Mouse (Mus musculus) cerebellum, adult 11 months (tissue): ENCODE results near the gene Zp1.

Source experiments
- DNase-seq: peaks from one replicate; pipeline ENCODE4 v3.0.0; 2022

Gene Zp1

GRCm38 (mm10) chr19:10921058-10921457, 626 bp upstream of the Zp1 start:
- no peak for DNase-seq

- no peak for DNase-seq
Measured at GRCm38 (mm10) chr19:10918321-10918991, 2.0 kb downstream of the Zp1 start.

GRCm38 (mm10) chr19:10916506-10916905, 3.9 kb downstream of the Zp1 start:
- no peak for DNase-seq

- DNase-seq, result no peak
Measured at GRCm38 (mm10) chr19:10914870-10915269, 5.6 kb downstream of the Zp1 start.

GRCm38 (mm10) chr19:10914291-10914690, 6.1 kb downstream of the Zp1 start:
- no peak for DNase-seq

- no peak for DNase-seq
Measured at GRCm38 (mm10) chr19:10909087-10909721, 11.2 kb downstream of the Zp1 start.

- no peak for DNase-seq
Measured at GRCm38 (mm10) chr19:10907891-10908290, 12.5 kb downstream of the Zp1 start.

GRCm38 (mm10) chr19:10905728-10906000, 14.8 kb downstream of the Zp1 start:
- no peak for DNase-seq

GRCm38 (mm10) chr19:10904927-10905727, 15.3 kb downstream of the Zp1 start:
- no peak for DNase-seq

- DNase-seq, result no peak
Measured at GRCm38 (mm10) chr19:10904512-10904911, 15.9 kb downstream of the Zp1 start.

GRCm38 (mm10) chr19:10901046-10901445, 19.4 kb downstream of the Zp1 start:
- DNase-seq, result no peak

GRCm38 (mm10) chr19:10900315-10900714, 20.1 kb downstream of the Zp1 start:
- DNase-seq, result no peak

GRCm38 (mm10) chr19:10897491-10897890, 22.9 kb downstream of the Zp1 start:
- DNase-seq, result no peak

- DNase-seq, result no peak
Measured at GRCm38 (mm10) chr19:10896849-10897248, 23.6 kb downstream of the Zp1 start.

GRCm38 (mm10) chr19:10895708-10896107, 24.7 kb downstream of the Zp1 start:
- no peak for DNase-seq

GRCm38 (mm10) chr19:10895016-10895528, 25.4 kb downstream of the Zp1 start, which contains the start of gene Prpf19:
Gene Prpf19 (plus strand): TSS chr19:10895231.
- DNase-seq, result peak; percentile 97

GRCm38 (mm10) chr19:10892201-10892600, 28.2 kb downstream of the Zp1 start:
- no peak for DNase-seq

- peak; percentile 94 for DNase-seq
Measured at GRCm38 (mm10) chr19:10881426-10882154, 38.8 kb downstream of the Zp1 start, which contains the start of gene Tmem109. Gene Tmem109 (minus strand): TSS chr19:10882001.

GRCm38 (mm10) chr19:10880975-10881425, 39.4 kb downstream of the Zp1 start:
- DNase-seq, result no peak

- peak; percentile 64 for DNase-seq
Measured at GRCm38 (mm10) chr19:10880085-10880974, 40.1 kb downstream of the Zp1 start.

GRCm38 (mm10) chr19:10878201-10878837, 42.1 kb downstream of the Zp1 start:
- peak; percentile 65 for DNase-seq
